Mouse (Mus musculus): ENCODE results near the gene Cox8a. TPM values are rescaled to one million over a fixed set of nuclear protein-coding genes. Genes with fewer than 3 reads are reported as not detected.

The Cox8a gene
- total and polyA plus RNA-seq, 3 experiments: 745 to 1,213 TPM; not detected in 1

- Histone ChIP-seq H3K79me2 (ENCODE audit: control insufficient read depth, insufficient read depth, low read length, poor library complexity) (no peaks in the 10 kb centered on the region), H3K4me3 (ENCODE audit: control insufficient read depth in 1 of 2, insufficient read depth in 1 of 2, low read depth in 2 of 2, low read length in 2 of 2) (no peak overlapping the region), H3K27me3 (ENCODE audit: control insufficient read depth in 1 of 2, insufficient read depth in 2 of 2, low read length in 2 of 2) (no peaks in the 10 kb centered on the region), H3K9ac (ENCODE audit: control insufficient read depth, low read depth, low read length, poor library complexity, severe bottlenecking) (no peak overlapping the region), H3K4me1 (ENCODE audit: control insufficient read depth in 1 of 2, insufficient read depth in 2 of 2, low read length in 2 of 2) (no peaks in the 10 kb centered on the region), H3K36me3 (ENCODE audit: control insufficient read depth in 1 of 2, insufficient read depth in 2 of 2, low read length in 2 of 2) (no peaks in the 10 kb centered on the region), H3K27ac (ENCODE audit: control insufficient read depth, low read depth, low read length) (no peak overlapping the region), H3K9me3 (replicated peaks; ENCODE audit: insufficient read depth, low read length) (no peaks in the 10 kb centered on the region)
- no peak for DNase-seq (ENCODE audit: low read depth, low spot score)
- no peak for TF ChIP-seq MXI1 (IDR thresholded peaks at IDR 0.05; ENCODE audit: low read depth, low read length)
- TF ChIP-seq CHD1 (IDR thresholded peaks at IDR 0.05; ENCODE audit: low read depth, low read length): no peak
- TF ChIP-seq ZKSCAN1 (IDR thresholded peaks at IDR 0.05; ENCODE audit: low read depth, low read length): no peak
- no peak for TF ChIP-seq TAL1 (IDR thresholded peaks at IDR 0.05; ENCODE audit: low read length)
- TF ChIP-seq MYC (IDR thresholded peaks at IDR 0.05; ENCODE audit: low read depth, low read length): no peak
- no peak for TF ChIP-seq UBTF (IDR thresholded peaks at IDR 0.05; ENCODE audit: borderline replicate concordance, insufficient read depth, low read depth, low read length)
- TF ChIP-seq MYB (IDR thresholded peaks at IDR 0.05; ENCODE audit: low read depth, low read length): no peak
- TF ChIP-seq GABPA (IDR thresholded peaks at IDR 0.05; ENCODE audit: low read depth, low read length): no peak
- no peak for TF ChIP-seq NELFE (IDR thresholded peaks at IDR 0.05; ENCODE audit: low read depth, low read length)
- TF ChIP-seq USF2 (IDR thresholded peaks at IDR 0.05; ENCODE audit: borderline replicate concordance in 1 of 2, insufficient read depth in 1 of 2, low read depth in 1 of 2, low read length in 2 of 2): no peak
- no peak for TF ChIP-seq POLR2AphosphoS5 (IDR thresholded peaks at IDR 0.05; ENCODE audit: borderline replicate concordance, low read depth, low read length)
- no peak for TF ChIP-seq NRF1 (IDR thresholded peaks at IDR 0.05; ENCODE audit: insufficient read depth, low read depth, low read length, poor library complexity, severe bottlenecking)
- TF ChIP-seq ZC3H11A (IDR thresholded peaks at IDR 0.05; ENCODE audit: low read depth, low read length): no peak
- no peak for TF ChIP-seq USF1 (IDR thresholded peaks at IDR 0.05; ENCODE audit: low read depth, low read length)
- no peak for TF ChIP-seq SIN3A (IDR thresholded peaks at IDR 0.05; ENCODE audit: low read length)
- TF ChIP-seq KAT2A (conservative IDR thresholded peaks at IDR 0.05; ENCODE audit: low read depth, low read length): no peak
- TF ChIP-seq MAFK (IDR thresholded peaks at IDR 0.05; ENCODE audit: borderline replicate concordance, low read depth, low read length): no peak
- TF ChIP-seq MAX (IDR thresholded peaks at IDR 0.05; ENCODE audit: low read length): no peak
- no peak for TF ChIP-seq BHLHE40 (IDR thresholded peaks at IDR 0.05; ENCODE audit: borderline replicate concordance, low read depth, low read length)
Observed at GRCm38 (mm10) chr19:7187157-7187556, 30.3 kb downstream of the Cox8a start.

GRCm38 (mm10) chr19:7185715-7186291, 31.6 kb downstream of the Cox8a start:
- Histone ChIP-seq H3K9me3 (replicated peaks; ENCODE audit: insufficient read depth, low read length) (no peaks in the 10 kb centered on the region), H3K4me1 (ENCODE audit: control insufficient read depth in 1 of 2, insufficient read depth in 2 of 2, low read length in 2 of 2) (no peaks in the 10 kb centered on the region), H3K36me3 (ENCODE audit: control insufficient read depth in 1 of 2, insufficient read depth in 2 of 2, low read length in 2 of 2) (no peaks in the 10 kb centered on the region), H3K4me3 (ENCODE audit: control insufficient read depth in 1 of 2, insufficient read depth in 1 of 2, low read depth in 2 of 2, low read length in 2 of 2) (no peak overlapping the region), H3K27ac (ENCODE audit: control insufficient read depth, low read depth, low read length) (no peak overlapping the region), H3K9ac (ENCODE audit: control insufficient read depth, low read depth, low read length, poor library complexity, severe bottlenecking) (no peak overlapping the region), H3K79me2 (ENCODE audit: control insufficient read depth, insufficient read depth, low read length, poor library complexity) (no peaks in the 10 kb centered on the region), H3K27me3 (ENCODE audit: control insufficient read depth in 1 of 2, insufficient read depth in 2 of 2, low read length in 2 of 2) (no peaks in the 10 kb centered on the region)
- no peak for TF ChIP-seq KAT2A (conservative IDR thresholded peaks at IDR 0.05; ENCODE audit: low read depth, low read length)
- no peak for TF ChIP-seq SIN3A (IDR thresholded peaks at IDR 0.05; ENCODE audit: low read length)
- no peak for TF ChIP-seq NELFE (IDR thresholded peaks at IDR 0.05; ENCODE audit: low read depth, low read length)
- no peak for TF ChIP-seq ELF1 (IDR thresholded peaks at IDR 0.05; ENCODE audit: low read depth, low read length)
- no peak for TF ChIP-seq ZNF384 (IDR thresholded peaks at IDR 0.05; ENCODE audit: low read depth, low read length)
- TF ChIP-seq GATA1 (IDR thresholded peaks at IDR 0.05; ENCODE audit: low read depth, low read length): no peak
- no peak for TF ChIP-seq RCOR1 (IDR thresholded peaks at IDR 0.05; ENCODE audit: low read depth, low read length)
- no peak for TF ChIP-seq MYB (IDR thresholded peaks at IDR 0.05; ENCODE audit: low read depth, low read length)
- no peak for TF ChIP-seq TCF12 (IDR thresholded peaks at IDR 0.05; ENCODE audit: low read depth, low read length)
- TF ChIP-seq POLR2AphosphoS2 (IDR thresholded peaks at IDR 0.05; ENCODE audit: low read length): no peak
- no peak for TF ChIP-seq HCFC1 (IDR thresholded peaks at IDR 0.05; ENCODE audit: low read depth, low read length)
- TF ChIP-seq CTCF (IDR thresholded peaks at IDR 0.05 in 2 of 3, conservative IDR thresholded peaks at IDR 0.05 in 1 of 3; ENCODE audit: control insufficient read depth in 1 of 3, insufficient read depth in 1 of 3, low read depth in 2 of 3, low read length in 3 of 3, poor library complexity in 1 of 3, severe bottlenecking in 1 of 3): no peak
- no peak for TF ChIP-seq ZKSCAN1 (IDR thresholded peaks at IDR 0.05; ENCODE audit: low read depth, low read length)
- no peak for TF ChIP-seq RAD21 (IDR thresholded peaks at IDR 0.05; ENCODE audit: low read depth, low read length)
- TF ChIP-seq TBP (IDR thresholded peaks at IDR 0.05; ENCODE audit: low read depth, low read length): no peak
- TF ChIP-seq ETS1 (IDR thresholded peaks at IDR 0.05; ENCODE audit: low read depth, low read length): no peak
- no peak for TF ChIP-seq MAX (IDR thresholded peaks at IDR 0.05; ENCODE audit: low read length)
- TF ChIP-seq GABPA (IDR thresholded peaks at IDR 0.05; ENCODE audit: low read depth, low read length): no peak
- DNase-seq (ENCODE audit: low read depth, low spot score): no peak

All from MEL (cell line).